Mouse (Mus musculus) neural tube, embryonic 15.5 days (tissue): ENCODE results near the gene Mcm6. TPM values are rescaled to one million over a fixed set of nuclear protein-coding genes. Genes with fewer than 3 reads are reported as not detected.

ENCODE experiments used
- ATAC-seq: fragments of 200-750 bp; cut with Nextera tagmentation; 2 replicates; pipeline ENCODE4 v1.8.0; 2017; ENCODE audit warnings: mild to moderate bottlenecking, moderate TSS enrichment, moderate library complexity; ENCODE audit not compliant: low FRiP score
- H3K27ac ChIP-seq: fragments of 300-500 bp; sonication (generic); replicated peaks from 2 replicates; pipeline ENCODE4 v1.5.1; 2015; ENCODE audit warnings: mild to moderate bottlenecking, inconsistent platforms
- H3K27me3 ChIP-seq: fragments of 300-500 bp; sonication (generic); replicated peaks from 2 replicates; pipeline ENCODE4 v1.6.1; 2015; ENCODE audit warnings: inconsistent platforms
- H3K36me3 ChIP-seq: fragments of 300-500 bp; sonication (generic); 2 replicates; pipeline ENCODE4 v1.6.1; 2015; ENCODE audit warnings: inconsistent platforms
- H3K4me1 ChIP-seq: fragments of 300-500 bp; sonication (generic); 2 replicates; pipeline ENCODE4 v1.6.1; 2015; ENCODE audit warnings: inconsistent platforms
- H3K4me2 ChIP-seq: fragments of 300-500 bp; sonication (generic); 2 replicates; pipeline ENCODE4 v1.6.1; 2015; ENCODE audit warnings: inconsistent platforms, mild to moderate bottlenecking, moderate library complexity
- H3K4me3 ChIP-seq: fragments of 300-500 bp; sonication (generic); replicated peaks from 2 replicates; pipeline ENCODE4 v1.5.1; 2015; ENCODE audit warnings: mild to moderate bottlenecking, inconsistent platforms
- H3K9ac ChIP-seq: fragments of 300-500 bp; sonication (generic); replicated peaks from 2 replicates; pipeline ENCODE4 v1.6.1; 2015; ENCODE audit warnings: mild to moderate bottlenecking, inconsistent platforms
- H3K9me3 ChIP-seq: fragments of 300-500 bp; sonication (generic); replicated peaks from 2 replicates; pipeline ENCODE4 v1.6.1; 2016; ENCODE audit warnings: inconsistent platforms
- WGBS: fragments of 180-500 bp; shearing (Covaris S2); methylation state at CpG from one replicate; pipeline ENCODE4 v1.1.7; 2015; ENCODE audit warnings: mixed read lengths; 5-methylcytosine and 5-hydroxymethylcytosine counted together
- polyA plus RNA-seq: library from polyadenylated mRNA; unstranded; fragments of >200 nt; fragmentation: Nextera tagmentation; extraction: Ambion mirVana; gene quantifications from 2 replicates; pipeline ENCODE4 v1.2.1, GENCODE M21; 2015

Mcm6 gene
- polyA plus RNA-seq, 1 experiment from 2014 or later, result 52.3 TPM

DNA sequence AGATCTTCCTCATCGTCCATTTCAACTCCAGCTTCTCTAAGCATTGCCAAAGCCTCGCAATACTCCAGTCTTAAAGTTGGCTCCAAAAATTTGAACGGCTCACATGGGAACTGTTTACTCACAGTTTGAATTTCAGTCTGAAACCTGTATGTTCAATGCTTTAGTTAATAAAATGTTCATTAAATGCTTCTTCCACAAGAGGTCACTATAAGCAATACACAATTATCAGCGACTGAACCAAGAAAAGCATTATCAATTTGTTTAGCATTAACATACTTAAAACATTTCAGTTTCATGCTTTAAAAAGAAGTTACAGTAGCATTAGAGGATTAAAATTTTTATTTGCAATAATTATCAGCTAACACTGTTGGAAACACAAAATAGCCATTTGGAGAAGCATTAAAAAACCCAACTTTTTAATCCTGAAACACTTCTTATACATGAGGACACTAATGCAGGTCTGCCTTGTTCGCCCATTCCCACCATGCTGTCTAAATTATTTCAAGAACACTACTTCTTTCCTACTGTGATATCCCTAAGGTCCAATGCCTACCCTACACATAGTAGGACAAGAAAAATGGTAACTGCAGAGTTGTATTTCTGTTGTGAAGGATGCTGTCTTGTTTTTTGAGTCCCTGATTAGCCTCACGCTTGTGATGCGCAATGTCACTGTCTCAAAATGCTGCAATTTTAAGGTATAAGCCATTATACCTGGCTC is 12.8 kb upstream of the Mcm6 start:
- Histone ChIP-seq H3K9ac (no peak overlapping the region), H3K9me3 (no peaks in the 10 kb centered on the region), H3K4me2 (no peak overlapping the region), H3K36me3 (peaks cover 7% of the 10 kb centered on the region), H3K4me3 (no peak overlapping the region), H3K27me3 (no peaks in the 10 kb centered on the region), H3K27ac (no peak overlapping the region), H3K4me1 (no peaks in the 10 kb centered on the region)
- WGBS, result 75% methylated on average over 7 of the region's 7 CpGs
- no peak for ATAC-seq

GRCm38 (mm10) chr1:128368732-128369441 is 9.4 kb upstream of the Mcm6 start:
- Histone ChIP-seq H3K4me3 (no peak overlapping the region), H3K27ac (no peak overlapping the region), H3K4me2 (no peak overlapping the region), H3K9ac (no peak overlapping the region), H3K27me3 (no peaks in the 10 kb centered on the region), H3K4me1 (no peaks in the 10 kb centered on the region), H3K9me3 (no peaks in the 10 kb centered on the region), H3K36me3 (peaks cover 14% of the 10 kb centered on the region)
- ATAC-seq, result peak; percentile 75; the same call in 1 of the 2 replicates
- 64% methylated on average over 5 of the region's 5 CpGs for WGBS

GRCm38 (mm10) chr1:128360601-128361000 is 1.1 kb upstream of the Mcm6 start:
- Histone ChIP-seq H3K36me3 (peaks cover 19% of the 10 kb centered on the region), H3K4me1 (peaks cover 26% of the 10 kb centered on the region), H3K4me2 (no peak overlapping the region), H3K9me3 (no peaks in the 10 kb centered on the region), H3K27me3 (no peaks in the 10 kb centered on the region), H3K9ac (no peak overlapping the region), H3K4me3 (no peak overlapping the region), H3K27ac (no peak overlapping the region)
- no peak for ATAC-seq
- 74% methylated on average over 2 of the region's 2 CpGs for WGBS

DNA sequence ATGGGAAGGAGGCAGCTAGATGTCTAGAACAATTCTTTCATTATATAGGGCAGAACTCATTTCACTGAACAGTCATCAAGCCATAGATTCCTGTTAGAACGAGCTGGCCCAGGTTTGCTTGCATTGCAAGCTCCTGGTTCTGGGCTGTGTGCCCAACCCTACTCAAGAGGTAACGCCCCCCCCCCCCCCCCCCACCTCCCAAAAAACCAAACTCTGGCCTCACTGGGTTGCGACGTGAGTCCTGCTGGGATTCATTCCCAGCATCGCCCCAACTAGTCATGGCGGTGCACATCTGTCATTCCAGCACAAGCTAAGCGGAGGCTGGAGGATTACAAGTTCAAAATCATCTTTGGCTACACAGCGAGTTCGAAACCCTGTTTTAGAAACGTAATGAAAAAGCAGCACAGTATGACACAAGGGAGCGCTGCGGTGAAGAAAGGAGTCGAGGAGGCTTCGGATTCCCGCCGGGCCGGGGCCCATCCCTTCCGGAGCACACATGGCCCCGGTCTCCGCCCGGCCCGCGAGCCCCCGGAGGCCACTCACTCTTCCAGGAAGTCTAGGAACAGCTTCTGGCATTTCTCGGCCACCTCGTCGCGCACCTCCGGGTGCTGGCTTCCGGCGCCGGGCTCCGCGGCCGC is 429 bp downstream of the Mcm6 start:
- peak; percentile 82 for ATAC-seq
- Histone ChIP-seq H3K9ac (peak overlapping the region; percentile 73), H3K36me3 (peaks cover 23% of the 10 kb centered on the region), H3K27me3 (no peaks in the 10 kb centered on the region), H3K4me2 (peak overlapping the region; percentile 78), H3K27ac (peak overlapping the region; percentile 82), H3K4me3 (peak overlapping the region; percentile 91), H3K9me3 (no peaks in the 10 kb centered on the region), H3K4me1 (peaks cover 26% of the 10 kb centered on the region)
- under 1% methylated on average over 35 of the region's 35 CpGs for WGBS

GRCm38 (mm10) chr1:128358276-128358675 is 1.2 kb downstream of the Mcm6 start:
- WGBS, result 71% methylated on average over 6 of the region's 6 CpGs
- Histone ChIP-seq H3K27me3 (no peaks in the 10 kb centered on the region), H3K9me3 (no peaks in the 10 kb centered on the region), H3K9ac (0 out of 2 replicates have a peak overlapping the region, but pooled peaks have one; percentile 73), H3K27ac (no peak overlapping the region), H3K4me2 (peak overlapping the region; percentile 78), H3K4me1 (peaks cover 26% of the 10 kb centered on the region), H3K36me3 (peaks cover 28% of the 10 kb centered on the region), H3K4me3 (peak overlapping the region; percentile 91)
- ATAC-seq, result no peak

- Histone ChIP-seq H3K9ac (no peak overlapping the region), H3K4me3 (no peak overlapping the region), H3K4me2 (peak overlapping the region; percentile 78), H3K36me3 (peaks cover 28% of the 10 kb centered on the region), H3K27me3 (no peaks in the 10 kb centered on the region), H3K27ac (no peak overlapping the region), H3K9me3 (no peaks in the 10 kb centered on the region), H3K4me1 (peaks cover 26% of the 10 kb centered on the region)
- ATAC-seq, result no peak
- WGBS, result 67% methylated on average over 3 of the region's 3 CpGs
Measured at GRCm38 (mm10) chr1:128357452-128357851, 2.0 kb downstream of the Mcm6 start.

DNA sequence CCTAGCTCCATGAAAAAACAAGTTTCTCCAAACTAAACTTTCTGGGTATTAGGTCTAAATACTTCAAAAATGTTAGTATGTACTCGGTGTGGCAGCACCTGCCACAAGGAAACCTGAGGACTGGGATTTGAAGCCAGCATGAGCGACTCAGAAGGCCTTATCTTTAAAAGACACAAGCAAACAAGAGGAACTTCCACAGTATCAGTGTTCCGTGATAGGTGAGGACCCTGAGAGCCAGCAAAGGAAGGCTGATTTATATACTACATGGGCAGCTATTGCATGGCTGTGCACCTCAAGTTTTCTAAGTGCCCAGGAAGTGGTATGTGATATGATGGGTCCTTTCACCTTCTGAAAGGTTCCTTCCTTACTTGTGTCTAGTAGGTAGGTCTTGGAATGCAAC is 6.4 kb downstream of the Mcm6 start:
- H3K36me3 ChIP-seq, result peaks cover 43% of the 10 kb centered on the region
- no peak overlapping the region for H3K9ac ChIP-seq
- H3K4me1 ChIP-seq, result peaks cover 9% of the 10 kb centered on the region
- H3K4me3 ChIP-seq, result no peak overlapping the region
- ATAC-seq, result no peak
- H3K27ac ChIP-seq, result no peak overlapping the region
- 92% methylated on average over 3 of the region's 3 CpGs for WGBS
- H3K9me3 ChIP-seq, result no peaks in the 10 kb centered on the region
- no peaks in the 10 kb centered on the region for H3K27me3 ChIP-seq
- no peak overlapping the region for H3K4me2 ChIP-seq

DNA sequence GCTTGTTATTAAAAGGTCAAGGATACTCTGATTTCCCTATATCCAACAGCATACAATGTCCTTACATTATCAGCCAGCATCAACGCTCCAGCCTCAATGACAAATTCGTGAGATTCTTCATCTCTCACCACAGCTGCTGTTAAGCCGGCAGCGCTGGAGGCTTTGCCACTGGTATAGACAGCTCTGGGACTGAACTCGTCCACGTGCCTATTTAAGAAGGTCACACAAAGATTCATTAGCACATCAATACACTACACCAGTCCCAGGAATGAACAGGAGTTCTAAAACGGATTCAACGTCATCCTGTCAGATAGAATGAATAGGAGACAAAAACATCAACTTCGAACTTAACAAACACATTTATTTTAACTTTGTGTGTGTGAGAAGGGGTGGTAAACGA is 15.2 kb downstream of the Mcm6 start:
- H3K27ac ChIP-seq, result no peak overlapping the region
- H3K9me3 ChIP-seq, result no peaks in the 10 kb centered on the region
- no peaks in the 10 kb centered on the region for H3K4me1 ChIP-seq
- H3K9ac ChIP-seq, result no peak overlapping the region
- H3K36me3 ChIP-seq, result peaks cover 35% of the 10 kb centered on the region
- 28% methylated on average over 10 of the region's 10 CpGs for WGBS
- no peak overlapping the region for H3K4me3 ChIP-seq
- H3K4me2 ChIP-seq, result no peak overlapping the region
- H3K27me3 ChIP-seq, result no peaks in the 10 kb centered on the region
- ATAC-seq, result no peak

DNA sequence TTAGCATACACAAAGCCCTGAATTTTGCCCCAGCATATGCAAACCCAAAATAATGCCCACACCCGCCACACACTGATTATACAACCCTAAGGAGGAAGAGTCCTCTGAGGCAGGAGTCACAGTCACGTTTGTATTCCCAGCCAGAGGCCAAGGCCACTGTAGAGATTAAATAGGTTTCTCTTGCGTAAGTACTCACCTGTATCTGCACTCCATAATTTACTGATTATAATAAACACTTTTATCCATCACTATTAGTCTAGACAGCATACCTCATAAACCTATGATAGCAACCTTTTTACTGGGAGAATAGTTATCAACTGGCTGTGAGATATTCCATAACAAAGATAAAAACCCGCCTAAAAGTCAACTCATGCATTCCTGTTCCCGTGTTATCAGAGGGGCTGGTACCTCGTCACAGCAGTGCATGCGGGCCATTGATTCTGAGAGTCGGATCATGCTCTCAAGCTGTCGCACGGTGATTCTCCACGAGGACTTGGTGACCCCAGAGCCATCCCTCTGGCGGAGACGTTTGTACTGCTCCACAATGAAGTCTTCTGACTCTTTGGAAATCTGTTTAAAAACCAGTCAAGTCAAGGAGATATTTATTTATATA is 21.6 kb downstream of the Mcm6 start:
- peaks cover 46% of the 10 kb centered on the region for H3K36me3 ChIP-seq
- 92% methylated on average over 13 of the region's 13 CpGs for whole genome bisulfite sequencing

GRCm38 (mm10) chr1:128330313-128330712 is 29.2 kb downstream of the Mcm6 start:
- Histone ChIP-seq H3K4me3 (no peak overlapping the region), H3K4me2 (no peak overlapping the region), H3K36me3 (peaks cover 33% of the 10 kb centered on the region), H3K4me1 (no peaks in the 10 kb centered on the region), H3K9ac (no peak overlapping the region), H3K27me3 (no peaks in the 10 kb centered on the region), H3K9me3 (no peaks in the 10 kb centered on the region), H3K27ac (no peak overlapping the region)
- 98% methylated on average over 1 of the region's 1 CpGs for WGBS
- ATAC-seq, result no peak

More for the DNA sequence above, 21.6 kb downstream of the Mcm6 start:
- Histone ChIP-seq H3K9me3 (no peaks in the 10 kb centered on the region), H3K4me1 (no peaks in the 10 kb centered on the region), H3K9ac (no peak overlapping the region), H3K4me3 (no peak overlapping the region), H3K27ac (no peak overlapping the region), H3K4me2 (no peak overlapping the region), H3K27me3 (no peaks in the 10 kb centered on the region)
- no peak for ATAC-seq

DNA sequence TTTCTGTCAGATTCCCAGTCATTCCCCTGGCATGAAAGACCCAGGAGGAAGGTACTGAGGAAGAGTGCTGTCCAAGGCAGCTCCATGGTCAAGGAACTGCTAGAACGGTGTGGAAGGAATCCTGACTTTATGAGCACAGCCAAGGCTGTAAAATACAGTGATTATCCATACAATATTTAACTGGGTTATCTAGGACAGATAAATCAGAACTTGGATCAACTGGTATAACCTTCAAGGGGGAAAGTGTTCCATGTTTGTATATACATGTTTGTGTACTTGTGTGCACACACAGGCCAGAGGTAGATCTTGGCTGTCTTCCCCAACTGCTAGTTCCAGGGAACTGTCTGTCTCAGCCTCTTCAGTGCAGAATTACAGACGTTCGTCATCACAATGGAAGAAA is 31.2 kb downstream of the Mcm6 start, which contains the start of gene Lct:
TSS of gene Lct (minus strand) at position 101 of the 400 bp plus-strand sequence.
- H3K9ac ChIP-seq, result no peak within 1 kb of the TSS
- H3K27ac ChIP-seq, result no peak within 1 kb of the TSS
- H3K4me2 ChIP-seq, result no peak within 1 kb of the TSS
- no peaks in the 10 kb centered on the region for H3K27me3 ChIP-seq
- WGBS, result 86% methylated on average over 3 of the region's 3 CpGs
- no peaks in the 10 kb centered on the region for H3K9me3 ChIP-seq
- ATAC-seq, result no peak
- H3K4me3 ChIP-seq, result no peak within 1 kb of the TSS
- no peaks in the 10 kb centered on the region for H3K4me1 ChIP-seq
- H3K36me3 ChIP-seq, result peaks cover 16% of the 10 kb centered on the region
